Mouse (Mus musculus) cerebellum, adult 2 months (tissue): ENCODE results near the gene Dock3. TPM values are rescaled to one million over a fixed set of nuclear protein-coding genes. Genes with fewer than 3 reads are reported as not detected.
A peak's percentile ranks its signal among the peaks of the same experiment; 100 is the strongest.

Experiments
- DNase-seq, 2 experiments: peaks; one replicate each; pipeline ENCODE4 v3.0.0; 2021
- H3K27ac ChIP-seq: fragments of 200-500 bp; 2 replicates; pipeline ENCODE4 v1.5.1; 2012; ENCODE audit warnings: low read length, control low read depth, inconsistent platforms; ENCODE audit not compliant: insufficient read depth
- H3K27me3 ChIP-seq: fragments of 200-500 bp; 2 replicates; pipeline ENCODE4 v1.6.1; 2012; ENCODE audit warnings: inconsistent platforms, mild to moderate bottlenecking, low read length, moderate library complexity; ENCODE audit not compliant: control insufficient read depth, insufficient read depth
- H3K4me1 ChIP-seq: fragments of 200-500 bp; 2 replicates; pipeline ENCODE4 v1.6.1; 2011; ENCODE audit warnings: low read length; ENCODE audit not compliant: control insufficient read depth, insufficient read depth
- H3K4me3 ChIP-seq: fragments of 200-500 bp; replicated peaks from 2 replicates; pipeline ENCODE3; 2011; ENCODE audit warnings: mild to moderate bottlenecking, low read depth, low read length, control low read depth; ENCODE audit not compliant: insufficient read depth
- CTCF ChIP-seq: fragments of 200-500 bp; IDR thresholded peaks from 2 replicates; pipeline ENCODE4 v1.5.1; 2011; ENCODE audit warnings: low read depth, mild to moderate bottlenecking, control low read depth, low read length, moderate library complexity, borderline replicate concordance; ENCODE audit not compliant: insufficient read depth
- POLR2A ChIP-seq: fragments of 200-500 bp; IDR thresholded peaks from 2 replicates; pipeline ENCODE4 v1.6.1; 2011; ENCODE audit warnings: low read length, control low read depth, borderline replicate concordance; ENCODE audit not compliant: insufficient read depth
- WGBS: fragments of 180-500 bp; shearing (Covaris S2); methylation state at CpG from one replicate; pipeline ENCODE4 v1.1.7; 2018; 5-methylcytosine and 5-hydroxymethylcytosine counted together
- polyA plus RNA-seq: library from polyadenylated mRNA; depleted of rRNA; stranded (reverse); fragments of >200 nt; gene quantifications from 2 replicates; pipeline ENCODE4 v1.2.3, GENCODE M21; 2012

Dock3 gene
- polyA plus RNA-seq, 1 experiment = 121 TPM

- WGBS = 42% methylated on average over 8 of the region's 8 CpGs
- Histone ChIP-seq H3K4me1 (peaks cover 3% of the 10 kb centered on the region; the same call in 1 of the 2 replicates), H3K27me3 (no peaks in the 10 kb centered on the region), H3K4me3 (peak overlapping the region; percentile 79), H3K27ac (no peak overlapping the region)
- TF ChIP-seq POLR2A (no peak), CTCF (no peak)
- DNase-seq = peak in 1 of 2 experiments; percentile 44
Measured at GRCm38 (mm10) chr9:106890496-106891240, 341.0 kb downstream of the Dock3 start.

- WGBS = 84% methylated on average over 9 of the region's 9 CpGs
- DNase-seq = no peak
- TF ChIP-seq POLR2A (no peak), CTCF (no peak)
- H3K4me3 ChIP-seq = no peak overlapping the region
- H3K27me3 ChIP-seq = no peaks in the 10 kb centered on the region
- no peak overlapping the region for H3K27ac ChIP-seq
- peaks cover 14% of the 10 kb centered on the region; the same call in 1 of the 2 replicates for H3K4me1 ChIP-seq
Measured at GRCm38 (mm10) chr9:106889321-106889720, 342.4 kb downstream of the Dock3 start.

GRCm38 (mm10) chr9:106888346-106888745, 343.4 kb downstream of the Dock3 start:
- DNase-seq = no peak
- no peak for TF ChIP-seq POLR2A
- TF ChIP-seq CTCF = no peak
- Histone ChIP-seq H3K4me3 (no peak overlapping the region), H3K4me1 (peaks cover 21% of the 10 kb centered on the region), H3K27ac (no peak overlapping the region), H3K27me3 (no peaks in the 10 kb centered on the region)
- WGBS = 93% methylated on average over 3 of the region's 3 CpGs

- H3K27me3 ChIP-seq = no peaks in the 10 kb centered on the region
- WGBS = 3% methylated on average over 101 of the region's 101 CpGs
- TF ChIP-seq CTCF (peak; percentile 74), POLR2A (no peak)
- peak within 1 kb of the TSS; percentile 56; the same call in 1 of the 2 replicates for H3K27ac ChIP-seq
- H3K4me3 ChIP-seq = peak within 1 kb of the TSS; percentile 65
- peak; percentile 98 for DNase-seq
- H3K4me1 ChIP-seq = peaks cover 23% of the 10 kb centered on the region
Measured at GRCm38 (mm10) chr9:106886828-106887702, 344.6 kb downstream of the Dock3 start, which contains the start of gene Rbm15b. TSS of gene Rbm15b (minus strand) at chr9:106887428.

- TF ChIP-seq CTCF (no peak), POLR2A (no peak)
- peak; percentile 77 for DNase-seq
- peaks cover 23% of the 10 kb centered on the region for H3K4me1 ChIP-seq
- H3K4me3 ChIP-seq = peak overlapping the region; percentile 65
- H3K27ac ChIP-seq = peak overlapping the region; percentile 56; the same call in 1 of the 2 replicates
- no peaks in the 10 kb centered on the region for H3K27me3 ChIP-seq
- WGBS = 1% methylated on average over 89 of the region's 107 CpGs
Measured at GRCm38 (mm10) chr9:106885901-106886731, 345.6 kb downstream of the Dock3 start.

- peaks cover 21% of the 10 kb centered on the region for H3K4me1 ChIP-seq
- no peak overlapping the region for H3K27ac ChIP-seq
- H3K4me3 ChIP-seq = peak overlapping the region; percentile 65
- WGBS = 13% methylated on average over 44 of the region's 44 CpGs
- H3K27me3 ChIP-seq = no peaks in the 10 kb centered on the region
- TF ChIP-seq POLR2A = no peak
- TF ChIP-seq CTCF = no peak
- DNase-seq = peak; percentile 29 to 46
Measured at GRCm38 (mm10) chr9:106884996-106885900, 346.5 kb downstream of the Dock3 start.
